Mouse (Mus musculus) hindbrain, embryonic 14.5 days (tissue): ENCODE results near the gene Mmgt2. TPM values are rescaled to one million over a fixed set of nuclear protein-coding genes. Genes with fewer than 3 reads are reported as not detected.

Experiments
- ATAC-seq: fragments of 200-750 bp; cut with Nextera tagmentation; 2 replicates; pipeline ENCODE4 v1.8.0; 2017; ENCODE audit warnings: moderate number of reproducible peaks, mild to moderate bottlenecking, moderate TSS enrichment, moderate library complexity; ENCODE audit not compliant: low FRiP score
- DNase-seq: peaks from one replicate; pipeline ENCODE4 v3.0.0-alpha.2; 2015; ENCODE audit warnings: low spot score
- H3K27ac ChIP-seq: fragments of 300-500 bp; sonication (generic); 2 replicates; pipeline ENCODE4 v1.5.1; 2014; ENCODE audit warnings: mild to moderate bottlenecking, moderate library complexity
- H3K27me3 ChIP-seq: fragments of 300-500 bp; sonication (generic); 2 replicates; pipeline ENCODE4 v1.6.1; 2014; ENCODE audit warnings: mild to moderate bottlenecking, low read length, mixed read lengths; ENCODE audit not compliant: control insufficient read depth, insufficient read depth
- H3K36me3 ChIP-seq: fragments of 300-500 bp; sonication (generic); replicated peaks from 2 replicates; pipeline ENCODE4 v1.6.1; 2014; ENCODE audit not compliant: control insufficient read depth, insufficient read depth
- H3K4me1 ChIP-seq: fragments of 300-500 bp; sonication (generic); replicated peaks from 2 replicates; pipeline ENCODE4 v1.6.1; 2014; ENCODE audit warnings: antibody characterized with exemption, low read length, mixed read lengths; ENCODE audit not compliant: control insufficient read depth, insufficient read depth
- H3K4me2 ChIP-seq: fragments of 300-500 bp; sonication (generic); replicated peaks from 2 replicates; pipeline ENCODE4 v1.6.1; 2014; ENCODE audit warnings: mild to moderate bottlenecking, moderate library complexity
- H3K4me3 ChIP-seq: fragments of 300-500 bp; sonication (generic); replicated peaks from 2 replicates; pipeline ENCODE4 v1.5.1; 2014; ENCODE audit warnings: mild to moderate bottlenecking, low read length
- H3K9ac ChIP-seq: fragments of 300-500 bp; sonication (generic); 2 replicates; pipeline ENCODE4 v1.6.1; 2014
- H3K9me3 ChIP-seq: fragments of 300-500 bp; sonication (generic); 2 replicates; pipeline ENCODE4 v1.6.1; 2016; ENCODE audit warnings: low read length; ENCODE audit not compliant: control insufficient read depth
- WGBS: fragments of 180-500 bp; shearing (Covaris S2); extraction: QIAGEN DNeasy Blood & Tissue Kit; methylation state at CpG from one replicate; pipeline ENCODE4 v1.1.7; 2014; 5-methylcytosine and 5-hydroxymethylcytosine counted together
- polyA plus RNA-seq: library from polyadenylated mRNA; unstranded; fragments of >200 nt; fragmentation: Nextera tagmentation; extraction: Ambion mirVana; gene quantifications from 2 replicates; pipeline ENCODE4 v1.2.1, GENCODE M21; 2014

Gene Mmgt2
- polyA plus RNA-seq, 1 experiment from 2014 or later: 33.4 TPM

DNA sequence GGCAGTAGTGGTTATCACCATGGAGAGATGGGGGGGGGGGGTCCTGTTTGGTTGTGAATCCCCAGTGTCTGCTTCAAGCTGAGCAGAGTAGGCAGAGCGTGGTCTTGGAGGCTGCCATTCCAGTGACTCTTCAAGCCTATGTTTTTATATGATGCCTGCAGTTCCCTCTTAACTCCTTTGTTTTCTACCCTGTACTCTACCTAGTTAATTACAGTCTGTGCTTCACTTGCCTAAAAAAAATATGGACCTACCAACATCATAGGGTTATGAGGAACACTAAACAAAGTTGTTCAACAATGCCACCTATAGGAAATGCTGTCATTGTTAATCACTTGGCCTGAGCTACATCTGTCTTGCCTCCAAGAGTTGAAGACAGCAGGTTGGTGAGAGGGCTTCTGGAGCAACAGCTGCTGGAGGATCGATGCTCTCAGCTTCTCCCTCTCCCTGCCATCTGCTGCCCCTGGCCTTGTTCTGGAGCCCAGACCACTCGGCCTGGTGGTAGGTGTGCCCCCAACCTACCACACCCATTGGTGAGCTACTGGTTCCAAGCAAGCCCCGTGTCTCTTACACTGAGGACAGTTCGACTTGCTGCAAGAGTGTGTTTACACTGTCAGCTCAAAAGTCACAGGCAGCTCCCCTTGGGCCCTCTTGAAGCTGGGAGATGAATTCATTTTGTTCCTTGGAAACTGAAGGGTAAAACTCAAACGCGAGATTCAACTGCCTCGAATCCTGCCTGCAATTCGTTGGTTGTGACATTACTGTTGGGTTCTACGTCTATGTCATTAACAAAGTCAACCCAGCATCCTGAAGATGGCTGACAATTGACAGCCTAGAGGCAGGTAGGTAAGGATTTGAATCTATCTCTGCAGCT is 41.9 kb upstream of the Mmgt2 start:
- peaks cover 58% of the 10 kb centered on the region for H3K36me3 ChIP-seq
- no peak overlapping the region for H3K27ac ChIP-seq
- WGBS: 59% methylated on average over 10 of the region's 10 CpGs

DNA sequence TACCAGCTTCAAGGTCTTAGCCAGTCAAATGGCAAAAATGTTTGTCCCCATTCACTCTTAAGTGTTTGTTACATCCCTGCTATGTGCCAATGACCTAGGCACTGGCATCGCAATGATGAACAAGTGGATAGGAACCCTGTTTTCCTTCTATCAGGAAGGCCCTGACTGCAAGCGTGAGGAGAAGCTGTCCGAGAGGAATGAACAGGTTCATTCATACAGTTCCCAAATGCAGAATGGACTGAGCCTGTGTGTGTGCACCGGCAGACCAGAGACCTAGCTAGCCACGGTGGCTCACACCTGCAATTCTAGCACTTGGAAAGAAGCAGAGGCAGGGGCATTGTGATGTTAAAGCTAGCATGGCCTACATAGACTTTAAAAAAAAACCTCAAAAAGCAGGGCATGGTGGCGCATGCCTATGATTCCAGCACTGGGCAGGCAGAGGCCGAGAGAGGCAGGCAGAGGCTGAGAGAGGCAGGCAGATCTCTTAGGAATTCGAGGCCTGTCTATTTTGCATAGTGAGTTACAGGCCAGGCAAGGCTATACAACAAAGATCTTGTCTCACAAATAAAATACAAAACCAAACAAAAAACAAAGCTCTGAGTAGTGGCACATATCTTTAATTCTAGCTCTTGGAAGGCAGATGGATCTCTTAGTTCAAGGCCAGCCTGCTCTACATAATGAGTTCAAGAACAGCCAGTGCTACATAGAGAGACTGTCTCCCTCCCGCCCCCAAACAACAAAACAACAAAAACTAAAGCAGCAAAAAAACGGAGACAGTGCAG is 41.1 kb upstream of the Mmgt2 start:
- H3K9ac ChIP-seq: 0 out of 2 replicates have a peak overlapping the region, but pooled peaks have one; percentile 5
- 58% methylated on average over 10 of the region's 10 CpGs for WGBS
- no peak for DNase-seq
- no peaks in the 10 kb centered on the region for H3K27me3 ChIP-seq
- no peaks in the 10 kb centered on the region for H3K9me3 ChIP-seq
- peaks cover 31% of the 10 kb centered on the region for H3K4me1 ChIP-seq
- ATAC-seq: no peak
- H3K36me3 ChIP-seq: peaks cover 58% of the 10 kb centered on the region
- no peak overlapping the region for H3K4me3 ChIP-seq
- no peak overlapping the region for H3K27ac ChIP-seq
- H3K4me2 ChIP-seq: no peak overlapping the region

More for the DNA sequence above, 41.9 kb upstream of the Mmgt2 start:
- H3K27me3 ChIP-seq: no peaks in the 10 kb centered on the region
- no peaks in the 10 kb centered on the region for H3K9me3 ChIP-seq
- no peak overlapping the region; the same call in 1 of the 2 replicates for H3K4me2 ChIP-seq
- H3K9ac ChIP-seq: peak overlapping the region; percentile 84; the same call in 1 of the 2 replicates
- DNase-seq (no peak), ATAC-seq (no peak)
- H3K4me1 ChIP-seq: peaks cover 27% of the 10 kb centered on the region
- H3K4me3 ChIP-seq: no peak overlapping the region

DNA sequence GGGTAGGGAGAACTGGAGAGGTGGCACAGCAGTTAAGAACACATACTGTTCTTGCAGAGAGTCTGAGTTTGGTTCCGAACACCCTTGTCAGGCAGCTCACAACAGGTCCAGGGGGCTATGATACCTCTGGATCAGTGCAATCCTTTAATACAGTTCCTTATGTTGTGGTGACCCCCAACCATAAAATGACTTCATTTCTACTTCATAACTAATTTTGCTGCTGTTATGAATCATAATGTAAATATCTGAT is 40.6 kb upstream of the Mmgt2 start:
- WGBS: 88% methylated on average over 1 of the region's 1 CpGs
- H3K36me3 ChIP-seq: peaks cover 58% of the 10 kb centered on the region
- no peak for ATAC-seq

DNA sequence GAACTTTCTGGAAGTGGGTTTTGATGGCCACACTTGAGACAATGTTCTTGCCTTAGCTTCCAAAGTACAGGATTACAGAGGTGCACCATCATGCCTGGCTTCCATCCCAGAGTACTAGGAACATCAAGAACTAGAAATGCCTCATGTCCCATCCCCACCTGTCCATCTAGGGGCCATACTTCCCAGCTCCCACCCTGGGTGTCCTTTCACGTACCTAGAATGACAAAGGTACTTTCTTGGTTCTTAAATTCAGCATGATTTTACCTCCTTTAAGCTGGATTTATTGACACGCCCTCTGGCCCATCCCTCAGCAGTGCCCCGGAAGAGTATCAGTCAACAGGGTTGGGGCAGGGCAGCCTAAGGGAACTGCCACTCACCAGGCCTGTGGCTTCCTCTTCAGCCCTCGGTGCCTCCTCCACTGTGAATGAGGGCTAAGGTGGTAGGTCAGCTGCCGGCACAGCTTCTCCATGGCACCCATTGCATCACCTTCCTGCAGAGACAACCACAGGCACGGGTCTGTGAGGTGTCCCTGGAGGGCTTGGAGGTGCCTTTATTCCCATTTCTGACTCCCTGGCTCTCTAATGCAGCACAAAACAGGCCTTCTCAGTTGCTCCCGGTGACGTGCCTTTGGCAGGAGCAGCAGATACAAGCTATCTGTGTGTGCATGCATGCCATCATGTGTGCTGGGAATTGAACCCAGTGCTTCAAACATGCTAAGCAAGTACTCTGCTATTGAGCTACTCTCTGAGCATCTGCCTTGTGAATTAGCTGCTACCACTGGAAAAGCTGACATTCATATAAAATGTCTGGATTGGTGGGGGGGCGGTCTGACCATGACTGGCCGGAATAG is 39.4 kb upstream of the Mmgt2 start:
- H3K4me1 ChIP-seq: peaks cover 36% of the 10 kb centered on the region
- H3K9ac ChIP-seq: no peak overlapping the region
- no peak overlapping the region for H3K4me2 ChIP-seq
- no peak for ATAC-seq
- no peaks in the 10 kb centered on the region for H3K9me3 ChIP-seq
- no peak overlapping the region for H3K27ac ChIP-seq
- H3K36me3 ChIP-seq: peaks cover 56% of the 10 kb centered on the region
- H3K4me3 ChIP-seq: no peak overlapping the region
- DNase-seq: no peak
- H3K27me3 ChIP-seq: no peaks in the 10 kb centered on the region
- WGBS: 80% methylated on average over 10 of the region's 10 CpGs

More for the DNA sequence above, 40.6 kb upstream of the Mmgt2 start:
- peaks cover 36% of the 10 kb centered on the region for H3K4me1 ChIP-seq
- H3K4me2 ChIP-seq: no peak overlapping the region
- H3K27me3 ChIP-seq: no peaks in the 10 kb centered on the region
- no peak for DNase-seq
- no peak overlapping the region for H3K4me3 ChIP-seq
- no peak overlapping the region for H3K9ac ChIP-seq
- no peaks in the 10 kb centered on the region for H3K9me3 ChIP-seq
- no peak overlapping the region for H3K27ac ChIP-seq

DNA sequence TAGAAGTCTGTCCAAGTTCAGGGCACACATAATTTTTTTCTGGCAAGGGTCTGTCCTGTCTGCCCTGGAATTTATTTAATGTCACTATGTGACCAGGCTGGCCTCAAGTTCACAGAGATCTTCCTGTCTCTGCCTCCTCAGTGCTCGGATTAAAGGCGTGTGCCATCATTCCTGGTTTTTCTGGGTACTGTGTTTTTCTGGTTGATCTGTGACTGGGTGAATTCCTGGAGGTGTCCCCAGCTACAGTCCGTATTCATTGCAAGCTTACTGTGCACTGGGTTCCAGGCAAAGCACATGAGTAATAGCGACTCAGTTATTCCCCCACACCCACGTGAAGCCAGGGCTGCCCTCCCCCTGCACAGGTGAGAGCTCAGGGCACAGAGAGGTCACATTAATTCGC is 38.2 kb upstream of the Mmgt2 start:
- Histone ChIP-seq H3K4me1 (peaks cover 36% of the 10 kb centered on the region), H3K4me2 (no peak overlapping the region), H3K27me3 (no peaks in the 10 kb centered on the region), H3K9me3 (no peaks in the 10 kb centered on the region), H3K4me3 (no peak overlapping the region), H3K9ac (no peak overlapping the region), H3K36me3 (peaks cover 43% of the 10 kb centered on the region), H3K27ac (no peak overlapping the region)
- DNase-seq: no peak
- ATAC-seq: no peak
- 87% methylated on average over 6 of the region's 6 CpGs for WGBS

DNA sequence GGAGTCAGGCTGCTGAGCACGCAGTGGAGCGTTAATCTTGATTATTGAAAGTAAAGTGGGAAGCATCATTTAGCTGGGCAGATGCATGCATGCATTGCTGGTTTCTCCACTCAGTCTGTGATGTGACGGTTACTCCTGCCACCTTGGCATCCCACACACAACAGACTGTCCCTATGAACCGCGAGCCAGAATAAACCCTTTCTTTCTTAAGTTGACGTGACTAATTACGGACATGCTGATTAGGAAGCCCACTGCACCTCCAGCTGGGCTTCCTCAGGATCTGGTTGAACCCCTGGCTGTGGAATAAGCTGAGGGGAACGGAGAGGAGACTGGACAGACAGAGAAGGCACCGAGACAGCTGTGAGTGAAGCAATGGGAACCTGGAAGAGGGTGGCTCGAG is 35.9 kb upstream of the Mmgt2 start:
- Histone ChIP-seq H3K4me1 (peaks cover 30% of the 10 kb centered on the region), H3K27me3 (no peaks in the 10 kb centered on the region), H3K9ac (peak overlapping the region; percentile 56), H3K27ac (peak overlapping the region; percentile 94), H3K36me3 (peaks cover 20% of the 10 kb centered on the region), H3K4me2 (peak overlapping the region; percentile 57), H3K9me3 (no peaks in the 10 kb centered on the region), H3K4me3 (no peak overlapping the region)
- ATAC-seq (no peak), DNase-seq (no peak)
- WGBS: 36% methylated on average over 10 of the region's 10 CpGs

DNA sequence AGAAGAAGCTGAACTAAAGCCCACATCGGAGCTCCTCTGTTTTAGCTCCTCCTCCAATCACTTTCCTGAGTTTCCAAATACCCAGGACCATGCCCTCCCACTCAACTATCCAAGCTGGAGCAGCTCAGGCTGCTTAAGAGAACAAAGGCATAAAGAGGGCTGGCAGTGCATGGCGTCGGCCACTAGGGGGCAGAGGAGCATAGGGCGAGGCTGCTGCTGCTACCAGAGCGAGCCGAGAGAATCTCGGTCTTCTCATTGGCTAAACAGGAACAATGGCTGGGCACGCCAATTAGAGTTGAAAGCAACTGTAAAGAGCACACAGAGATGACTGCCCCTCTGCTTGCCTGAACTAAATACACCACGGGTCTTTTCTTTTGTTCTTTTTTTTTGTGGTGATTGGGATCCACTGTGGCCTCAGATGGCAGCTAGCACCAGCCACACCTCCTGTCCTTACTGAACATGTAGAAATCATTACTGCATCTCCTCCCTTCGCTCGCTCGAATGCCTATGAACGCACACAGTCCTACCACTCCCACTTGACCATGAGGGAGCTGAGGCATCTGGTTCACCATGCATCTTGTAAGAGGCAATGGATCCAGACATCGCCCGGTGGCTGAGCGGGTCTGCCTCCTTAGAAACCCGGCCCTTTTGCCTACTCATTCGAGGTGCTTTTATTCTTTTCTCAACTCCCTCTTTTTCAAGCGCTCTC is 34.7 kb upstream of the Mmgt2 start:
- no peaks in the 10 kb centered on the region for H3K9me3 ChIP-seq
- peak overlapping the region; percentile 57 for H3K4me2 ChIP-seq
- ATAC-seq (peak; percentile 94), DNase-seq (peak; percentile 98)
- H3K27me3 ChIP-seq: no peaks in the 10 kb centered on the region
- peak overlapping the region; percentile 94 for H3K27ac ChIP-seq
- WGBS: 3% methylated on average over 19 of the region's 19 CpGs
- peak overlapping the region; percentile 56 for H3K9ac ChIP-seq
- peaks cover 13% of the 10 kb centered on the region; the same call in 1 of the 2 replicates for H3K36me3 ChIP-seq
- peak overlapping the region; percentile 16 for H3K4me3 ChIP-seq
- H3K4me1 ChIP-seq: peaks cover 30% of the 10 kb centered on the region

DNA sequence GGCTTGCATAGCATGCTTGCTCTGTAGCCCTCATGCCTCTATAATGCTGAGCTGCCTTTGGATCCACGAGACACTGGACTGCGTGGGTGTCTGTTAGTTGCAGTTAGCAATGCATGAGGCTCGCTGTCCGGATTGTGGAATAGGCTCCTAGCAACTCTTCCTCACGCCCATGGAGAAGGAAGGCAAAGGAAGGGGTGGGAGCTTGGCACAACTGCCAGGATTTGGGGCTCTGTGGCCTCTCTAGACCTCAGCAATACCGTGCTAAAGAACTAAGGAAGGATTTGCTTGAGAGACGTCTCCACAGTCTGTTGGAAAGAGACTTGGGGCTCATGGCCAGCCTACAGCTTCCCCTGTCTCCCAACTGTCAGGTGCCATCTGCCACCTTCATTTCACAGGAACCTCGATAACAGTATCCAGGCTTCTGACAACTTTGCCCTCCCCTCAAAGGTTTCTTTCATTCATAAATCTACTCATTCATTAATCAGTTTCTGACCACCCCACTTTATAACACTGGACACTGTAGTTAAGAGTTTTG is 33.5 kb upstream of the Mmgt2 start:
- ATAC-seq: no peak

More for the DNA sequence above, 33.5 kb upstream of the Mmgt2 start:
- H3K4me2 ChIP-seq: 0 out of 2 replicates have a peak overlapping the region, but pooled peaks have one; percentile 57
- H3K27ac ChIP-seq: peak overlapping the region; percentile 94
- H3K9ac ChIP-seq: peak overlapping the region; percentile 56
- WGBS: 59% methylated on average over 8 of the region's 8 CpGs
- no peaks in the 10 kb centered on the region for H3K9me3 ChIP-seq
- no peaks in the 10 kb centered on the region for H3K27me3 ChIP-seq
- peaks cover 16% of the 10 kb centered on the region for H3K36me3 ChIP-seq
- DNase-seq: no peak
- peaks cover 30% of the 10 kb centered on the region for H3K4me1 ChIP-seq
- H3K4me3 ChIP-seq: no peak overlapping the region
